ENCODE assay signal across 29 mouse cellular contexts in the genomic region with DNA sequence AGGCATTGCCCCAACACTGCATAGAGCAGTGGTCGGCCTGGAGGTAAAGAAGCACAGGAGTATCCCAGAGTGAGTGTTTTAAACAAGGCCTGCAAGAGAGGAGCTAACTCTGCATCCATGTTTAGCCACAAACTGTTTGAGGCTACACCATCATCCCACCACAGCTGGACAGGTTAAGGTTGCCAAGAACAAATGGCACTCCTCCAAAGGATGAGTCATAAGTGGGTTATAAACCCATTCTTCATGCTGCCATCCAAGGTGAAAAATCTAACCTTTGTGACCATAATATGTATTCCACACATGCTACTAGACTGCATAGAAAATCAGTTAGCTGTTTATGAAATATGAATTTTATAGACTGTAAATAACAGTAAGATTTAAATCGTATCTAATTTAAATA. TPM values are rescaled to one million over a fixed set of nuclear protein-coding genes. Genes with fewer than 3 reads are reported as not detected.
"Had no signal": no experiment of that assay in that cellular context is flagged by ENCODE, and none has a peak within 500 bp of the region (broad histone marks: within the 10 kb centered on the region; RNA-seq: fewer than 3 reads in every experiment).

No protein-coding gene starts in this region.

- H3K36me3 ChIP-seq: heart, embryonic 13.5 days; heart, embryonic 15.5 days; hindbrain, embryonic 13.5 days; intestine, embryonic 15.5 days; limb, embryonic 10.5 days; limb, embryonic 12.5 days; liver, embryonic 13.5 days; liver, embryonic 15.5 days had no signal

- H3K27ac ChIP-seq: heart, adult 2 months; heart, embryonic 13.5 days; heart, embryonic 15.5 days; hindbrain, embryonic 13.5 days; intestine, embryonic 15.5 days; layer of hippocampus, adult 2 months; left cerebral cortex, adult 2 months; limb, embryonic 10.5 days; limb, embryonic 12.5 days; liver, embryonic 13.5 days; liver, embryonic 15.5 days had no signal

- ATAC-seq: hindbrain, embryonic 16.5 days; inflammation-experienced regulatory T-cells, adult 6 months; intestine, embryonic 15.5 days; intestine, postnatal 0 days; liver, postnatal 0 days had no signal

- H3K9me3 ChIP-seq: heart, embryonic 13.5 days; heart, embryonic 15.5 days; hindbrain, embryonic 13.5 days; intestine, embryonic 15.5 days; limb, embryonic 10.5 days; limb, embryonic 12.5 days; liver, embryonic 13.5 days; liver, embryonic 15.5 days had no signal

- DNase-seq: gastrocnemius, postnatal 14 days; gastrocnemius, postnatal 36 days; heart, adult 11 months; heart, adult 2 months; heart, postnatal 14 days; heart, postnatal 36 days; kidney, adult 18-20 months; kidney, adult 8-10 months; kidney, postnatal 10 days; kidney, postnatal 25 days; kidney, postnatal 4 days; liver; liver, embryonic 13.5 days; liver, postnatal 0 days had no signal

- H3K9ac ChIP-seq: heart, embryonic 13.5 days; heart, embryonic 15.5 days; hindbrain, embryonic 13.5 days; intestine, embryonic 15.5 days; limb, embryonic 12.5 days; liver, embryonic 13.5 days; liver, embryonic 15.5 days; liver, postnatal 0 days had no signal

- H3K4me2 ChIP-seq: heart, embryonic 11.5 days; heart, embryonic 13.5 days; heart, embryonic 15.5 days; hindbrain, embryonic 13.5 days; intestine, embryonic 15.5 days; limb, embryonic 12.5 days; liver, embryonic 11.5 days; liver, embryonic 13.5 days; liver, embryonic 15.5 days had no signal

- H3K4me1 ChIP-seq: heart, embryonic 13.5 days; heart, embryonic 15.5 days; hindbrain, embryonic 13.5 days; intestine, embryonic 15.5 days; limb, embryonic 10.5 days; limb, embryonic 12.5 days; liver, embryonic 13.5 days; liver, embryonic 15.5 days had no signal

- H3K27me3 ChIP-seq: heart, embryonic 13.5 days; heart, embryonic 15.5 days; hindbrain, embryonic 13.5 days; intestine, embryonic 15.5 days; limb, embryonic 12.5 days; liver, embryonic 13.5 days; liver, embryonic 15.5 days had no signal

- H3K4me3 ChIP-seq: heart, adult 2 months; heart, embryonic 13.5 days; heart, embryonic 15.5 days; hindbrain, embryonic 13.5 days; intestine, embryonic 15.5 days; layer of hippocampus, adult 2 months; left cerebral cortex, adult 2 months; limb, embryonic 10.5 days; limb, embryonic 12.5 days; liver, embryonic 13.5 days; liver, embryonic 15.5 days had no signal

RNA-seq across cellular contexts. Expression of a gene that starts 29.1 kb away (rescaled TPM):
- total RNA-seq: hematopoietic stem cell, adult 5-6 weeks had no signal
- polyA plus RNA-seq: inflammation-experienced regulatory T-cells, adult 6 months; liver, postnatal 0 days had no signal
